Comparison of ENCODE assay signal across 33 mouse cellular contexts in the genomic region with DNA sequence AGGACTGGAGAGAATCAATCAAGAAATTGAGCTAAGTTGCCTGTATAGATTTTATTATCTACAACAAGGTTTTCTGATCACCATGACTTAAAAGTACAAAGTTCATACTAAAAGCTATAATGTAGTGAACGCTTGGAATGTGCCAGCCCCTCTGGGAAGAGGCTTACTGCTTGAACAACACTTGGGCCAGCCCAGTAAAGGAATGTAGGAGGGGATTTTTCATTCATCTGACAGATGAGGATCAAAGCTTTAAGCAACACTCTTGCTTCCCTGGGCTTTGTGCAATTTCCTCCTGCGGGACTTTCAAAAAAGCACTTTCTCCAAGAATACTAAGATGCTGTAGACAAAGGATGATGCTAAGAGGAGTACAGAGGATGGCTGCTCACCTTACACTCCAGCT. TPM values are rescaled to one million over a fixed set of nuclear protein-coding genes. Genes with fewer than 3 reads are reported as not detected.
DNase-seq lines count a peak whose midpoint lies in the region; ATAC-seq lines count a peak whose summit lies in the region.
"Had no signal": no experiment of that assay in that cellular context is flagged by ENCODE, and none has a peak within 500 bp of the region (broad histone marks: within the 10 kb centered on the region; RNA-seq: fewer than 3 reads in every experiment).

No protein-coding gene starts in this region.

- WGBS in heart, embryonic 10.5 days, result 63% methylated on average over 2 of the region's 2 CpGs
- WGBS in heart, embryonic 11.5 days (ENCODE audit: insufficient replicate concordance), result 45% methylated on average over 2 of the region's 2 CpGs
- 12% methylated on average over 2 of the region's 2 CpGs for WGBS in lung, embryonic 16.5 days

- H3K4me2 ChIP-seq in heart, embryonic 11.5 days, result no peak overlapping the region
- no peak overlapping the region for H3K4me2 ChIP-seq in lung, embryonic 16.5 days (ENCODE audit: low read depth, low read length)
- H3K4me2 ChIP-seq: embryonic facial prominence, embryonic 13.5 days; forebrain, embryonic 12.5 days; hindbrain, embryonic 12.5 days; limb, embryonic 13.5 days; liver, embryonic 12.5 days; midbrain, embryonic 13.5 days; neural tube, embryonic 13.5 days had no signal

- peak; percentile 30 for DNase-seq in heart, embryonic 10.5 days (ENCODE audit: low spot score)
- no peak for DNase-seq in lung, adult 18-20 months
- peak; percentile 14 for DNase-seq in embryo, embryonic 11 days
- no peak for DNase-seq in cerebellum, postnatal 14 days
- DNase-seq in spleen, adult 12 weeks (ENCODE audit: low spot score), result no peak
- DNase-seq: adrenal gland, adult 8-10 months; cerebellum, adult 2 months; cerebellum, postnatal 25 days; forebrain, postnatal 0 days; gastrocnemius, postnatal 10 days; heart, postnatal 36 days; kidney, adult 9 months; kidney, postnatal 25 days; liver, postnatal 0 days; lung, postnatal 4 days; right cerebral cortex, postnatal 4 days; thymus, adult 2 months; thymus, postnatal 36 days had no signal

- H3K9me3 ChIP-seq in heart, embryonic 10.5 days, result no peaks in the 10 kb centered on the region
- H3K9me3 ChIP-seq in heart, embryonic 11.5 days (replicated peaks; ENCODE audit: control insufficient read depth, low read length), result no peaks in the 10 kb centered on the region
- no peaks in the 10 kb centered on the region for H3K9me3 ChIP-seq in lung, embryonic 16.5 days (ENCODE audit: control insufficient read depth, low read length)
- H3K9me3 ChIP-seq: embryonic facial prominence, embryonic 13.5 days; forebrain, embryonic 12.5 days; hindbrain, embryonic 12.5 days; limb, embryonic 13.5 days; liver, embryonic 12.5 days; midbrain, embryonic 13.5 days; neural tube, embryonic 13.5 days had no signal

- H3K27me3 ChIP-seq in heart, embryonic 10.5 days (ENCODE audit: insufficient read depth, poor library complexity, severe bottlenecking), result no peaks in the 10 kb centered on the region
- no peaks in the 10 kb centered on the region for H3K27me3 ChIP-seq in heart, embryonic 11.5 days (ENCODE audit: control insufficient read depth, insufficient read depth, low read length)
- H3K27me3 ChIP-seq in lung, embryonic 16.5 days (ENCODE audit: control insufficient read depth, insufficient read depth, low read depth, low read length), result no peaks in the 10 kb centered on the region
- H3K27me3 ChIP-seq: embryonic facial prominence, embryonic 13.5 days; forebrain, embryonic 12.5 days; hindbrain, embryonic 12.5 days; limb, embryonic 13.5 days; liver, embryonic 12.5 days; megakaryocyte, embryonic 14.5 days; midbrain, embryonic 13.5 days; neural tube, embryonic 13.5 days had no signal

- H3K4me3 ChIP-seq in heart, embryonic 10.5 days, result no peak overlapping the region
- no peak overlapping the region for H3K4me3 ChIP-seq in heart, embryonic 11.5 days (ENCODE audit: low read depth, low read length)
- H3K4me3 ChIP-seq in lung, embryonic 16.5 days (ENCODE audit: low read length), result no peak overlapping the region
- H3K4me3 ChIP-seq: embryonic facial prominence, embryonic 13.5 days; erythroblast, embryonic 14.5 days; forebrain, embryonic 12.5 days; hindbrain, embryonic 12.5 days; limb, embryonic 13.5 days; liver, embryonic 12.5 days; megakaryocyte, embryonic 14.5 days; midbrain, embryonic 13.5 days; neural tube, embryonic 13.5 days had no signal

- H3K4me1 ChIP-seq in heart, embryonic 10.5 days, result no peaks in the 10 kb centered on the region
- H3K4me1 ChIP-seq in heart, embryonic 11.5 days (ENCODE audit: control insufficient read depth, insufficient read depth, low read length), result 0 out of 2 replicates have a peak, but pooled peaks cover 2% of the 10 kb centered on the region
- no peaks in the 10 kb centered on the region; the same call in 1 of the 2 replicates for H3K4me1 ChIP-seq in lung, embryonic 16.5 days (replicated peaks; ENCODE audit: control insufficient read depth, insufficient read depth, low read length)
- H3K4me1 ChIP-seq: forebrain, embryonic 12.5 days; hindbrain, embryonic 12.5 days; liver, embryonic 12.5 days; megakaryocyte, embryonic 14.5 days; midbrain, embryonic 13.5 days; neural tube, embryonic 13.5 days had no signal

- no peak overlapping the region for H3K27ac ChIP-seq in heart, embryonic 10.5 days
- H3K27ac ChIP-seq in heart, embryonic 11.5 days (ENCODE audit: low read depth, low read length), result no peak overlapping the region
- H3K27ac ChIP-seq in lung, embryonic 16.5 days (ENCODE audit: low read length), result no peak overlapping the region
- H3K27ac ChIP-seq: embryonic facial prominence, embryonic 13.5 days; forebrain, embryonic 12.5 days; hindbrain, embryonic 12.5 days; hindbrain, postnatal 0 days; limb, embryonic 13.5 days; liver, embryonic 12.5 days; midbrain, embryonic 13.5 days; neural tube, embryonic 13.5 days had no signal

- ATAC-seq in heart, embryonic 11.5 days (replicated peaks; ENCODE audit: insufficient number of reproducible peaks, low FRiP score, low TSS enrichment), result no peak
- ATAC-seq in lung, embryonic 16.5 days (ENCODE audit: low read depth), result peak; percentile 71; the same call in 1 of the 2 replicates
- ATAC-seq: activated CD4-positive, CD25-positive, alpha-beta regulatory T cell, adult 4 months; CD4-positive, CD25-positive, alpha-beta regulatory T cell, adult 4 months; forebrain, postnatal 0 days; hindbrain, postnatal 0 days; intestine, embryonic 16.5 days; liver, embryonic 12.5 days; liver, postnatal 0 days; midbrain, embryonic 13.5 days had no signal

- no peak overlapping the region for H3K9ac ChIP-seq in heart, embryonic 11.5 days (ENCODE audit: low read depth, low read length)
- no peak overlapping the region for H3K9ac ChIP-seq in lung, embryonic 16.5 days (ENCODE audit: low read length)
- H3K9ac ChIP-seq: embryonic facial prominence, embryonic 13.5 days; forebrain, embryonic 12.5 days; forebrain, postnatal 0 days; hindbrain, embryonic 12.5 days; limb, embryonic 13.5 days; liver, embryonic 12.5 days; liver, postnatal 0 days; midbrain, embryonic 13.5 days; neural tube, embryonic 13.5 days had no signal

- no peaks in the 10 kb centered on the region for H3K36me3 ChIP-seq in heart, embryonic 10.5 days
- no peaks in the 10 kb centered on the region for H3K36me3 ChIP-seq in heart, embryonic 11.5 days (ENCODE audit: control insufficient read depth, insufficient read depth, low read length)
- no peaks in the 10 kb centered on the region for H3K36me3 ChIP-seq in lung, embryonic 16.5 days (ENCODE audit: control insufficient read depth, insufficient read depth, low read length)
- H3K36me3 ChIP-seq: embryonic facial prominence, embryonic 13.5 days; forebrain, embryonic 12.5 days; hindbrain, embryonic 12.5 days; limb, embryonic 13.5 days; liver, embryonic 12.5 days; midbrain, embryonic 13.5 days; neural tube, embryonic 13.5 days had no signal

RNA-seq across cellular contexts. Expression of a gene that starts 48.3 kb away (rescaled TPM):
- polyA plus RNA-seq in heart, embryonic 10.5 days (2016; fragmentation: Nextera tagmentation; extraction: Ambion mirVana), result 20.4 and 30.5 TPM in 2 replicates
- 22.6 and 26.5 TPM in 2 replicates for polyA plus RNA-seq in heart, embryonic 11.5 days (2014; fragmentation: Nextera tagmentation; extraction: Ambion mirVana)
- 24.5 and 26.3 TPM in 2 replicates for polyA plus RNA-seq in lung, embryonic 16.5 days (2015; fragmentation: Nextera tagmentation; extraction: Ambion mirVana)

Comparison
In these comparisons a context has a peak if more than half of its experiments do, and no peak if none do; other contexts are left out.
1. DNase-seq: peak in heart, embryonic 10.5 days (single experiment) and embryo, embryonic 11 days (single experiment); none in lung, adult 18-20 months (0 of 2), cerebellum, postnatal 14 days (0 of 2) and spleen, adult 12 weeks (single experiment).